Mouse (Mus musculus) megakaryocyte, embryonic 14.5 days (primary cell): Measurements from ENCODE around the gene Pacs1. TPM values are rescaled to one million over a fixed set of nuclear protein-coding genes. Genes with fewer than 3 reads are reported as not detected.

ENCODE experiments used
- H3K27me3 ChIP-seq: replicated peaks from 2 replicates; pipeline ENCODE3; 2012; ENCODE audit warnings: inconsistent platforms
- H3K36me3 ChIP-seq: replicated peaks from 2 replicates; pipeline ENCODE3; 2012; ENCODE audit warnings: low read length, inconsistent platforms, mixed read lengths
- H3K4me1 ChIP-seq: 2 replicates; pipeline ENCODE4 v1.6.1; 2012; ENCODE audit warnings: inconsistent platforms
- H3K4me3 ChIP-seq: replicated peaks from 2 replicates; pipeline ENCODE3; 2012; ENCODE audit warnings: moderate library complexity, mild to moderate bottlenecking, inconsistent platforms
- H3K9me3 ChIP-seq: 2 replicates; pipeline ENCODE4 v1.6.1; 2012; ENCODE audit warnings: inconsistent platforms
- FLI1 ChIP-seq: IDR thresholded peaks from 2 replicates; pipeline ENCODE4 v1.6.1; 2012; ENCODE audit warnings: low read length, inconsistent platforms, mixed read lengths
- GATA1 ChIP-seq: IDR thresholded peaks from 3 replicates; pipeline ENCODE4 v1.6.1; 2012; ENCODE audit warnings: mixed read lengths, low read length, inconsistent platforms, borderline replicate concordance
- polyA plus RNA-seq: library from polyadenylated mRNA; stranded (reverse); fragments of >175 nt; gene quantifications from 2 replicates; pipeline ENCODE4 v1.2.3, GENCODE M21; 2012; ENCODE audit warnings: low replicate concordance; ENCODE audit not compliant: insufficient read depth

Gene Pacs1
- polyA plus RNA-seq, result 40.2 and 130 TPM in 2 replicates

DNA sequence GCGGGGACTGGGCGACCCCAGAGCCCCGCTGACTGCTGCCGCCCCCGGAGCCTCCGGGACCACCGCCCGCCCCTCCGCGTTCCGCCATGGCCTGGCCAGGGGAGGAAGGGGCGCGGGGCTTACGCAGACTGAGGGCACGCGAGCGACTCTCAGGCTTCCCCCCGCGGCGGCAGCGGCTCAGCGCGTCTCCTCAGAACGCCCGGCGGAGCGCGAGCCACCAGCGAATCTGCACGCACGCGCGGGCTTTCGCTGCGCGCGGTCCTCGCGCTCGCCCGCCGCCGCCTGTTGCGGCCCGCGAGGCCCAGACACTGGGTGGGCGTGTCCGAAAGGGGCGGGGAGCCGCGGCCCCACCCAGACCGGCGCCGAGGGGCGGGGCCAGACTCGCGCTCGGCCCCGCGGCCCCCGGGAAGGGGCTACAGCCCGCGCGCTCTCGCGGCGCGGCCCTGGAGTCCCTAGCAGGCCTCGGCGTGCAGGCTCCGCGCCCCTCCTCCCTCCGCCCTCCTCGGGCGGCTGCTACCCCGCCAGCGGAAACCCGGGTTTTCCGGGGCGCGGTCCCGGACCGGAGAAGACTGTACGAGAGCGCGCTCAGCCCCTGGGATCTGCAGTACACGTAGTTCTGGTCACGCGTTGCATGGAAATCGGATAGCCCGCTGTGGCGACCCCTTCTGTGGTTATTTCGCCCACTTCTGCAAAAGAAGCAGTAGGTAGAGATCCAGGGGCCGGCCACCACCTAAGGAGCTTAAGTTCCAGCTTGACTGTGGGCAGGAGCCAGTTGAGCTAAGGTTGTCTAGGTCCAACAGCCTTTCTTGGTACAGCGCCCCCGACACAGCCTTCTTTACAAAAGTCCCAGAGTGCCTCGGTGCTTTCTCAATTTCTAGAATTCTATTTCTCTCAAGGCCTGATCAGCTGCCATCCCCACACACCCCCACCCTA, at the start of gene Pacs1:
Pacs1 (minus strand) TSS at position 319 of the 933 bp plus-strand sequence.
- H3K4me1 ChIP-seq, result peaks cover 44% of the 10 kb centered on the region
- no peaks in the 10 kb centered on the region for H3K9me3 ChIP-seq
- peaks cover 40% of the 10 kb centered on the region for H3K36me3 ChIP-seq
- peak within 1 kb of the TSS; percentile 100 for H3K4me3 ChIP-seq
- no peaks in the 10 kb centered on the region for H3K27me3 ChIP-seq
- no peak for TF ChIP-seq GATA1
- no peak for TF ChIP-seq FLI1

- peaks cover 18% of the 10 kb centered on the region for H3K9me3 ChIP-seq
- TF ChIP-seq FLI1 (no peak), GATA1 (no peak)
- H3K36me3 ChIP-seq, result no peaks in the 10 kb centered on the region
- peaks cover 11% of the 10 kb centered on the region for H3K27me3 ChIP-seq
- no peak overlapping the region for H3K4me3 ChIP-seq
- H3K4me1 ChIP-seq, result no peaks in the 10 kb centered on the region
Observed at GRCm38 (mm10) chr19:5313189-5313588, 40.3 kb upstream of the Pacs1 start.

- no peaks in the 10 kb centered on the region for H3K36me3 ChIP-seq
- no peak overlapping the region for H3K4me3 ChIP-seq
- peaks cover 18% of the 10 kb centered on the region for H3K9me3 ChIP-seq
- TF ChIP-seq GATA1 (no peak), FLI1 (no peak)
- peaks cover 36% of the 10 kb centered on the region for H3K27me3 ChIP-seq
- peaks cover 10% of the 10 kb centered on the region for H3K4me1 ChIP-seq
Observed at GRCm38 (mm10) chr19:5309025-5309424, 36.1 kb upstream of the Pacs1 start.

DNA sequence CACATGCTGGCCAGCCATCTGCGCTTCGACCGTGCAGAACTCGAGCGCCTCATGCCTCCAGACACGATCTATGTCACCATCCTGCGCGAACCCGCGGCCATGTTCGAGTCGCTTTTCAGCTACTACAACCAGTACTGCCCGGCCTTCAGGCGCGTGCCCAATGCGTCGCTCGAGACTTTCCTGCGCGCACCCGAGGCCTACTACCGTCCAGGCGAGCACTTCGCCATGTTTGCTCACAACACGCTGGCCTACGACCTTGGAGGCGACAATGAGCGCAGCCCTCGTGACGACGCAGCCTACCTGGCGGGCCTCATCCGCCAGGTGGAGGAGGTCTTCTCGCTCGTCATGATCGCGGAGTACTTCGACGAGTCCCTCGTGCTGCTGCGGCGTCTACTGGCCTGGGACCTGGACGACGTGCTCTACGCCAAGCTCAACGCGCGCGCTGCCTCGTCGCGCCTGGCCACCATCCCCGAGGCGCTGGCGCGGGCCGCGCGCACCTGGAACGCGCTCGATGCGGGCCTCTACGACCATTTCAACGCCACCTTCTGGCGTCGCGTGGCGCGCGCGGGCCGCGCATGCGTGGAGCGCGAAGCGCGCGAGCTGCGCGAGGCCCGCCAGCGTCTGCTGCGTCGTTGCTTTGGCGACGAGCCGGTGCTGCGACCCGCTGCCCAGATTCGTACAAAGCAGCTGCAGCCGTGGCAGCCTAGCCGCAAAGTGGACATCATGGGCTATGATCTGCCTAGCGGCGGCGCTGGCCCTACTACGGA, 34.2 kb upstream of the Pacs1 start:
- TF ChIP-seq GATA1 (no peak), FLI1 (no peak)
- H3K36me3 ChIP-seq, result no peaks in the 10 kb centered on the region
- peaks cover 27% of the 10 kb centered on the region for H3K4me1 ChIP-seq
- peaks cover 33% of the 10 kb centered on the region for H3K27me3 ChIP-seq
- peak overlapping the region; percentile 77 for H3K4me3 ChIP-seq
- H3K9me3 ChIP-seq, result peaks cover 18% of the 10 kb centered on the region

- Histone ChIP-seq H3K9me3 (peaks cover 18% of the 10 kb centered on the region), H3K4me1 (peaks cover 34% of the 10 kb centered on the region), H3K4me3 (no peak overlapping the region), H3K36me3 (no peaks in the 10 kb centered on the region), H3K27me3 (peaks cover 32% of the 10 kb centered on the region)
- TF ChIP-seq FLI1, result no peak
- no peak for TF ChIP-seq GATA1
Observed at GRCm38 (mm10) chr19:5306279-5306678, 33.4 kb upstream of the Pacs1 start.

- Histone ChIP-seq H3K36me3 (no peaks in the 10 kb centered on the region), H3K27me3 (peaks cover 47% of the 10 kb centered on the region)
- TF ChIP-seq GATA1 (no peak), FLI1 (no peak)
Observed at GRCm38 (mm10) chr19:5302455-5302854, 29.5 kb upstream of the Pacs1 start.

GRCm38 (mm10) chr19:5300588-5300987, 27.7 kb upstream of the Pacs1 start:
- TF ChIP-seq GATA1 (no peak), FLI1 (no peak)
- H3K9me3 ChIP-seq, result no peaks in the 10 kb centered on the region
- H3K4me1 ChIP-seq, result peaks cover 52% of the 10 kb centered on the region
- H3K4me3 ChIP-seq, result no peak overlapping the region
- H3K27me3 ChIP-seq, result peaks cover 32% of the 10 kb centered on the region
- no peaks in the 10 kb centered on the region for H3K36me3 ChIP-seq

More at GRCm38 (mm10) chr19:5302455-5302854, 29.5 kb upstream of the Pacs1 start:
- Histone ChIP-seq H3K4me1 (peaks cover 44% of the 10 kb centered on the region), H3K9me3 (peaks cover 12% of the 10 kb centered on the region), H3K4me3 (no peak overlapping the region)

DNA sequence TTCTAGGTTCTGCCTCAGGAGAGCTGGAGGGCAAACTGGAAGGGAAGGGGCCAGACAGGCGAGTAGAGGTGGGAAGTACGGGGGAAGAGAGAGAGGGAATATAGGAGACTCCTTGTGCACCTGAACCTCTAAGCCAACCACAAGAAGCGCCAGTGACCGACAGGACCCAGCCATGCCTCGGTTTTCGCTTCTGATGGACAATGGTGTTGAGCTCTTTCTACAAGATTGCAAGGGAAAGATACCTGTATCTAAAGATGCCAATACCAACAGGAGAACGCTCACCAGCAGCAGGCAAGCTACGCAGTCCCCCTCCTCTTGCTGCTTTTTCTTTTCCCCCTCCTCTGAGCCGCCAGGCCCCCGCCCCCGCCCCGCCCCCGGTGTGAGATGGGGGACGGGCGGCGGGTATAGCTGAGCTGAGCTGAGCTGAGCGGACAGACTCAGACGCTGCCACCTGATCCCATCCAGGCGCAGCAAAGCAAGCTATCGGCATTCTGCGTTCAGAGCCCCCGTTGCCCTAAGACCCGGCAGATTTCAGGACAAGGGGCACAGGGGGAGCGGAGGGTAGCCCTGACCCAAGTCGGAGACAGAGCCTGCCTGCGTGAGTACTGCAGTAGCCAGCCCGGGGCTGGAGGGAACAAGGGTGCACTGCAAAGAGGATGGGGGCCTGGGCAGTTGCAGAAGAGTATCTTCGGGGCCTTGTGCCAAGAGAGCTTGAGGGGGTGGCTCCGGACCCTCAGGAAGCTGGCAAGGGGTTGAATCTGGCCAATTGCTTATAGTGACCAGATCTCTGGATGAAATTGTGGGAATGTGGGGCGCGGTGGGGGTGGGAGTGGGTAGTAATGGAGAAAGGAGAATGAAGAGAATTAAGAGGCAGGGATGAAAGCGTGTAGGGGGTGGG, 25.2 kb upstream of the Pacs1 start, which contains the start of gene Gal3st3:
Gal3st3 (plus strand) TSS at position 429 of the 898 bp plus-strand sequence.
- Histone ChIP-seq H3K27me3 (peaks cover 27% of the 10 kb centered on the region), H3K9me3 (no peaks in the 10 kb centered on the region), H3K4me1 (peaks cover 56% of the 10 kb centered on the region), H3K36me3 (peaks cover 11% of the 10 kb centered on the region), H3K4me3 (no peak within 1 kb of the TSS)
- TF ChIP-seq GATA1 (no peak), FLI1 (no peak)

- Histone ChIP-seq H3K36me3 (peaks cover 26% of the 10 kb centered on the region), H3K27me3 (peaks cover 27% of the 10 kb centered on the region), H3K9me3 (no peaks in the 10 kb centered on the region), H3K4me1 (peaks cover 46% of the 10 kb centered on the region), H3K4me3 (no peak overlapping the region)
- TF ChIP-seq GATA1, result no peak
- no peak for TF ChIP-seq FLI1
Observed at GRCm38 (mm10) chr19:5296630-5297029, 23.7 kb upstream of the Pacs1 start.

GRCm38 (mm10) chr19:5295736-5296075, 22.8 kb upstream of the Pacs1 start:
- Histone ChIP-seq H3K4me3 (peak overlapping the region; percentile 98), H3K4me1 (peaks cover 45% of the 10 kb centered on the region), H3K27me3 (peaks cover 24% of the 10 kb centered on the region), H3K9me3 (no peaks in the 10 kb centered on the region), H3K36me3 (peaks cover 36% of the 10 kb centered on the region)
- no peak for TF ChIP-seq GATA1
